Mouse (Mus musculus): ENCODE results near the gene Arfgap2.

The Arfgap2 gene

GRCm38 (mm10) chr2:91259493-91259892 is 5.3 kb upstream of the Arfgap2 start:
- no peak for DNase-seq (ENCODE audit: low read depth)

- DNase-seq (ENCODE audit: low read depth): no peak
Observed at GRCm38 (mm10) chr2:91263692-91264660, 798 bp upstream of the Arfgap2 start.

DNA sequence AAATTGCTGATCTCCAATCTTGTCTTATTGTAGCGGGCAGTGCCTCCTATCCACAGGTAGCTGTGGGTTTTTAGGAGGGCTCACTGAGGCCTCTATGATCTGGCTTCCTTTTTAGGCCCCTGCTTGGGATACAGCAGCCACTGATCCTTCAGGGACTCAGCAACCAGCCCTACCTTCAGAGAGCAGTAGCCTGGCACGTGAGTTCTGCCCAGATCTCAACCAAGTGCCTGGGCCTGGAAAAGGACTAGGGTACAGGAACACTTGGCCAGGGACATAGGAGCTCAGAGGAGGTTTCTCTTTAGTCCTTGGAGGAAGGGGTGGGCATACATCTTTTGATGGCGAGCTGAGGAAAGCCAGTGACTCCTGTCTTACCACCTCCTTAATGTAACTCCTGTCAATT is 3.3 kb downstream of the Arfgap2 start:
- no peak for DNase-seq (ENCODE audit: low read depth)

GRCm38 (mm10) chr2:91268706-91269105 is 3.9 kb downstream of the Arfgap2 start:
- no peak for DNase-seq (ENCODE audit: low read depth)

DNA sequence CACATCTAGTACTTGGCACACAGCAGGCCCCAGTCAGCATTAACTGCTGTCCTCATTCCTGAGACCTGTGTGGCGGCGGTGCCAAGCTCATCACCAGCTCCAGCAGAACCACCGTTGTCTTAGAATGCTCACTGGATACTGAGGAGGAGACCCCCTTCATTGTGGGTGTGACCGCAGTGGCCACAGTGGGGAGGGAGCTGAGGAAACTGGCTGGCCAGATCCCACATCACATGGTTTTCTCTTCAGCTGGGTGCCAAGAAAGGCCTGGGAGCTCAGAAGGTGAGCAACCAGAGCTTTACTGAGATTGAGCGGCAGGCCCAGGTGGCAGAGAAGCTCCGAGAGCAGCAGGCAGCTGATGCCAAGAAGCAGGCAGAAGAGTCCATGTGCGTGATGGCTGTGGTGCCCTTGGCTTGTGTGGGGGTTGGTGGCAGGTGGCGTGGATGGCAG is 4.9 kb downstream of the Arfgap2 start:
- no peak for DNase-seq (ENCODE audit: low read depth)

DNA sequence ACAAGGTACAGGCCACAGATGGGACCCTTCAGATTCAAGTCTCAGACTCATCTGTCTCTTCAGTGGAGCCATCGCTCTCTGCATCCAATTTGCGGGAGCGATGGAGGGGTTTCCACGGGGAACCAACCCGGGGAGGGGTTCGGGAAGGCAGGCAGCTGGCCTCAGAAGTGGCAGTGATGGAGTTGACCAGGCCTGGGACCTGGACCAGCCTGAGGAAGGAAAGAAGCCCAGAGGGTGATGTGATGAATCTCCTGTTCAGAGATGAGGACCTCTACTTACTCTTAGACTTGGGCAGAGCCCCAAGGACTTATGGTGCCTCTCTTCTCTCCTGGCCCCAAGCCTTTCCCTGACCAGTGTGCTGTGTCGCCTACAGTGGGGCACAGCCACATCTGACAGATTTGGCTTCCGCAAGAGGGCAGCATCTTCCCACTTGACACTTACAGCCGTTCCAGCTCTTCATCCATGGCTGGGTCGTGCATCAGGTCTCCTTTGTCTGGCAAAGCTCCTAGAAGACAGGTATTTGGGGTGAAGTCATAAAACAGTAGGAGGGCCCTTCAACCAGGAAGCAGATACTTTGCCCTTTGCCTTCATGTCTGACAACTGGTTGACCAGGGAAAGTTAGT is 14.1 kb downstream of the Arfgap2 start:
- DNase-seq (ENCODE audit: low read depth): peak; percentile 36

DNA sequence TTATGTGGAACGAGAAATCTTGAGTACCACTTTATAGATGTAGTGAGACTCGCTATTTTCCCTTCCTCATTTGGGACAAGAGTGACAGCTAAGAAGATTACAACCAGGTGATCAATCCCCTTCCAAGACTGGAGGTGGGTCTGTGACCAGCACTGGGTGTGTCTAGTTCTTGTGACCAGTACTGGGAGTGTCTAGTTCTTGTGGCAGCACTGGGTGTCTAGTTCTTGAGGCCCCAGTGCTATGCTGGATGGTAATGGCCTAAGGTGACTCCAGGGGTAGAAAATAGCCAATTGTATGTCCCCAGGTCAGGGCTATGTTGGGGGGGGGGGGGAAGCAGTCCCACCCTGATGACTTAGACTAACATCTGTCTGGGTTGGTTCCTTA is 14.6 kb downstream of the Arfgap2 start:
- DNase-seq (ENCODE audit: low read depth): no peak

DNA sequence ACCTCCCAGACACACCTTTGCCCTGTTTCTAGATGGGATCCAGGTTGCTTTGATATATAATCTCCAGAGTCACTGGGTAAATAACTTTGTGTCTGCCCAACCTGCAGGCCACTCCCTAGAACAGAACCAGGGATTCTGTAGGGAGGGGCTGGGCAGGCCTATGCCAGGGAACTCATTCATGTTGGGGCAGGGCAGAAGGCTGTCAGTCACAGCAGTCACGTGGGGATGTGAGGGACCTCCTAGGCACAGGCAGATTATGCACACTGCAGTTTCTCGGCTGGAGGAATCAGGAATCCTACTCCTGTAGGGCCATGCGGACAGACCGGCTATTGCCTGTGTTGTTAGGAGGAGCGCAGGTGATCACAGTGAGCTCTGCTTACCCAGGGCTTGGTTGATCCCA is 16.6 kb downstream of the Arfgap2 start:
- no peak for DNase-seq (ENCODE audit: low read depth)

- no peak for DNase-seq (ENCODE audit: low read depth)
Observed at GRCm38 (mm10) chr2:91283972-91284371, 19.2 kb downstream of the Arfgap2 start.

- no peak for DNase-seq (ENCODE audit: low read depth)
Observed at GRCm38 (mm10) chr2:91284375-91285199, 19.8 kb downstream of the Arfgap2 start.

GRCm38 (mm10) chr2:91285885-91286505 is 21.2 kb downstream of the Arfgap2 start:
- peak; percentile 62 for DNase-seq (ENCODE audit: low read depth)

- DNase-seq (ENCODE audit: low read depth): no peak
Observed at GRCm38 (mm10) chr2:91287563-91287962, 22.8 kb downstream of the Arfgap2 start.

DNA sequence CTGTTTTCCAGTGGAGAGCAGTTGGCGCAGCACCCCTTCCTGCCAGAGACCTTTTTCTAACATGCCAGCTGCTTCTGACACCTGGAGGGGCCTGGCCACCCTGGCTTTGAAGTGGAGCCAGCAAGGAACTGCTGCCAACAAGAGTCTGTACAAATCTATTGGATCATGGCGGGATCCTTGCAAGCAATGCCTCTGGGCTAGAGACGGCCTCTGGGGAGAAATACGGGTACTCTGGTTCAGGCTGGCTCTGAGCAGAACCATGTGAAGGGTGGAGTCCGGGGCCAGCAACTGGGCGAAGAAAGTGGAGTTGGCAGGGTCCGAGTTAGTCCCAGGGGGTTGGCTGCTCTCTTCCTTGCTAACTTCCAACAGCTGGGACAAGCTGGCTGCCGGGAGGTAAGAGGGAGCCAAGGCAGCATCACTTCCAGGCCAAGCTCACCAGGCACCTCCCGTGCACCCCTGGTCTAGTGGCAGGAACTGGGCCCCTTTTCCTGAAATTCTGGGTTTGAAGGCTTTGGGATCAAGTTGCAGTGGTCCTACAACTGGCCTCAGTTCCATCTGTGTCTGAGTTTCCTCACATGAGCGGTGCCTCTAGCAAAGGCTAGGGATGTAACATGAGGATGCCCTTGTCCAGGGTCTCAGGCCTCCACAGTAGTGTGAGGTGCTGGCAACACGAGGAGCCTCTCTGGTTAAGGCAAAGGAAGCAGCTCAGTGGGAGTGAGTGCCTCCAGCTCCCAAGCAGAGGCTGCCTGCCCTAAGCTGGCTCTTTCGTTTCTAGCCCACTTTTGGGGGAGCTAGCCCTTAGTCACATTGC is 26.6 kb downstream of the Arfgap2 start:
- no peak for DNase-seq (ENCODE audit: low read depth)

GRCm38 (mm10) chr2:91294226-91294625 is 29.5 kb downstream of the Arfgap2 start:
- DNase-seq (ENCODE audit: low read depth): no peak

GRCm38 (mm10) chr2:91295895-91296294 is 31.1 kb downstream of the Arfgap2 start:
- DNase-seq (ENCODE audit: low read depth): no peak

DNA sequence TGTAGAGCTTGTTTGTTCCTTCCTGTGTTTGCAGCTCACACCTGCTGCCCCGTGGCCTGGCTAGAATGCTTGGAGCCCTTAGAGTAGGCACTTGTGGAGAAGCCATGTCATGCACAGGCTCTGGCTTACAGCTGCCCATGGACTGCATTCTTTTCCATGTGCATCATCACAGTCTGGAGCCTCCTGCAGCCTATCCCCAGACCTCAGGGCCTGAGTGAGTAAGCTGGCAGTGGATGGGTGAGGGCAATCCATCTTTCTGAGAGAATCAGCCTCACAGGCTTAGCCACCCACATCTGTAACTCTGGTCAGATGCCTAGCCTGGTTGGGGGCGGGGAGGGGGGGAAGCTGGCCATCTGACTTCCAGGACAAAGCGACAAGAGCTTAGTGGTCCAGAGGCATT is 34.4 kb downstream of the Arfgap2 start:
- DNase-seq (ENCODE audit: low read depth): no peak

GRCm38 (mm10) chr2:91300784-91301183 is 36.0 kb downstream of the Arfgap2 start:
- DNase-seq (ENCODE audit: low read depth): no peak

DNA sequence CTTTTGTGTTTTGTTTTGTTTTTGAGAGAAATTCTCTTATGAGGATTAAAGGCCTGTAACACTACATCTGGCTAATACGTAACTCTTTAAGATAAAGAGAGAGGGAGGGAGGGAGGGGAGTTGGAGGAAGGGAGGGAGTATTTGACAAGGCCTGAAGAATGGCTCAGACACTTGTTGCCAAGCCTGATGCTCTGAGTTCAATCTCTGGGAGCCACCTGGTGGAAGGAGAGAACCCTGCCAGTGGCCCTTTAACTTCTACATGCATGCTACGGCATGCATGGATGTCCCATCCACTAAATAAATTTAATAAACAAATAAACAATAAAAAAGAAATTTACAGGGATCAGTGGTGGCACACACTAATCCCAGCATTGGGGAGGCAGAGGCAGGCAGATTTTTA is 37.1 kb downstream of the Arfgap2 start:
- no peak for DNase-seq (ENCODE audit: low read depth)

DNA sequence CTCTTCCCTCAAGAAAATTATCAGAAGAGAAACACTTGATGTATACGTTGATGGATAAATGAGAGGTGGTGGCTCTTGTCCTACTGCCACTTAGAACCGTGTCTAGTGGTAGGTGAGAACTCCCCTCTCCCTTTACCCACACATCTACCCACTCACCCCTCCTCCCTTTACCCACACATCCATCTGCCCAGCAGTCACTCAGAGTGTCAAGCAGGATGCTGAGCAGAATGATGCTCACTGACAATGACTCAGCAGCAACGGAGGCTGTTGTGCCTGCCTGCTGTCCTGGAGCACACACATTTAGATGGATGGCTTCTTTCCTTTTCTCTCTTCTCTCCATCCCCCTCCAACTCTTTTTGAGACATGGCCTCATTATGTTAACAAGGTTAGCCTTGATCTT is 38.1 kb downstream of the Arfgap2 start:
- no peak for DNase-seq (ENCODE audit: low read depth)

DNA sequence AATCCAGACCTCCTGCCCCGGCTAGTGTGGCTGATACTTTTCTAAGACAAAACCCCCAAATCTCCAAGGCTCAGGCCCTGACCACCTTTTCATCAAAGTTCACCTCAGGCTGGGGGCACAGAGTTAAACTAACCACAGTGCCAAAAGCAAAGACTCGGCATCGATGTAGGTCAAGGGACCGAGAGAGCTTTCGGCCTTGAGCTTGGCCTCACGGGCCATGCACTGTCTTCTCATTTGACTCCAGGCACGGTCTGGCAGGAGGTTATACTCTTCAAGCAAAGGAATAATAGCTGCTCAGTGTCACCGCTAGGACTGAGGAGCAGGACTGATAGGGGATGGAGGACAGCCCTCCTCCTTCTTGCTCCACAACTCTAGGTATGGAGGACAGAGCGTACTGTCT is 41.2 kb downstream of the Arfgap2 start:
- DNase-seq (ENCODE audit: low read depth): no peak

DNA sequence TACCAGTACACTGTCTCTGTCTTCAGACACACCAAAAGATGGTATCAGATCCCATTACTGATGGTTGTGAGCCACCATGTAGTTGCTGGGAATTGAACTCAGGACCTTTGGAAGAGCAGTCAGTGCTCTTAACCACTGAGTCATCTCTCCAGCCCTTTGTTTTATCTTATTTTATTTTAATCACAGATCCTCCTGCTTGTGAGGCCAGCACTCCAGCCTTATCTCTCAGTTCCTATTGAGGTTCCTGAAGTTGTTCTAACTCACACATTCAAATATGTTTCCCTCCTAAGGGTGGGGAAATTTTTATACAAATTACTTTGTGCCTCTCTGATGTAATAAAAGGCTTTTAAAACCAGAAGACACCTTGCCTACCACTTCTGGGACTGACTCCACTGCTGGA is 41.8 kb downstream of the Arfgap2 start:
- no peak for DNase-seq (ENCODE audit: low read depth)

Measured in c-Kit-positive CD71-positive TER-119-negative erythroid progenitor cells, embryonic 14.5 days (primary cell).